Mouse (Mus musculus): ENCODE measurements around the gene Gjc3.

The Gjc3 gene

DNA sequence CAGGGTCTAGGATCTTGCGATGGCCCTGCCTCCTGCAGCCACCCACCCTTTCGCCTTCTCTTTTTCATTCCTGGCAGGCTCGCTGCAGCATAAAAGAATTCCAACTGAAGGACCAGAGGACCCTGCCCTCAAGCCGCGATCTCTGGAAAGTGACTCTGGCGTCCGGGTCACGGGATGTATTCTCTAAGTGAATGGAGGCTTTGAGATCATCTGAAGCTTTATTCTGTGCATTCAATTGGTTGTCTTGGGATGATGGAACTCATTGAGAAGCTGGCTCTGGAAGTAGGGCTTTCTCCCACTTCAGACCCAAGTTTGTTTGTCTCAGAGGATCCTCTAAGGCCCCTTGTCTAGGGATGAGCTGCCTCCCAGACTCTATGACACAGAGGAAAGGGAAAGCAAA, at the start of gene Gjc3:
TSS of gene Gjc3 (minus strand) at position 154 of the 400 bp plus-strand sequence.
- POLR2A ChIA-PET, result no interaction called here
- CTCF ChIA-PET, result interaction anchor here in 1 of 4 experiments (0.5 kb wide), 1 partner anchor 11 kb away, joined by 7 read pairs; no protein-coding TSS in a partner anchor

GRCm38 (mm10) chr5:138012382-138012781, 49.5 kb upstream of the Gjc3 start:
- CTCF ChIA-PET, result no interaction called here

GRCm38 (mm10) chr5:138009437-138009836, 46.5 kb upstream of the Gjc3 start:
- CTCF ChIA-PET, result no interaction called here
- POLR2A ChIA-PET, result interaction anchor here in 3 of 4 experiments (0.5 to 0.6 kb wide), 3 partner anchors 13 to 313 kb away, joined by 3 read pairs; no protein-coding TSS in a partner anchor

More at GRCm38 (mm10) chr5:138012382-138012781, 49.5 kb upstream of the Gjc3 start:
- POLR2A ChIA-PET, result no interaction called here

DNA sequence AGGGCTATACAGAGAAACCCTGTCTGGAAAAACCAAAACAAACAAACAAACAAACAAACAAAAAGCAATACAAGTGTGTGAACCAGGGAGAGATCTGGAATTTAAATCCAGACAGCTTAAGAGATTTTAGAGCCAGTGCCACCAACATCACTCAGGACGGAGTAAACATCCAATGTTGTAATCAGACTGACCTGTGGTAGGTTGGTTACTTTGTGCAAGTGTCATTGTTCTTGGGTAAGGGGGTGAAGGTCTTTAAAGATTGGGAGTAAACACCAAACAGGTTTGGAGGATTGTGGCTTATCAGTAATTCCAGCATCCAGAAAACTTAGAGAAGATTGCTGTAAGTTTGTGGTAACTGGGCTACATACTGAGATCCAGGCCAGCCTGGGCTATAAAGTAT, 23.5 kb upstream of the Gjc3 start:
- ChIA-PET POLR2A (no interaction called here), CTCF (no interaction called here)

- POLR2A ChIA-PET, result no interaction called here
These were observed 18.4 kb upstream of the Gjc3 start, which contains the start of gene Azgp1 for GRCm38 (mm10) chr5:137981300-137981699. Gene Azgp1 (plus strand): TSS chr5:137981520.

GRCm38 (mm10) chr5:137979081-137979480, 16.2 kb upstream of the Gjc3 start:
- ChIA-PET POLR2A (no interaction called here), CTCF (no interaction called here)

More at GRCm38 (mm10) chr5:137981300-137981699, 18.4 kb upstream of the Gjc3 start, which contains the start of gene Azgp1:
- CTCF ChIA-PET, result no interaction called here

DNA sequence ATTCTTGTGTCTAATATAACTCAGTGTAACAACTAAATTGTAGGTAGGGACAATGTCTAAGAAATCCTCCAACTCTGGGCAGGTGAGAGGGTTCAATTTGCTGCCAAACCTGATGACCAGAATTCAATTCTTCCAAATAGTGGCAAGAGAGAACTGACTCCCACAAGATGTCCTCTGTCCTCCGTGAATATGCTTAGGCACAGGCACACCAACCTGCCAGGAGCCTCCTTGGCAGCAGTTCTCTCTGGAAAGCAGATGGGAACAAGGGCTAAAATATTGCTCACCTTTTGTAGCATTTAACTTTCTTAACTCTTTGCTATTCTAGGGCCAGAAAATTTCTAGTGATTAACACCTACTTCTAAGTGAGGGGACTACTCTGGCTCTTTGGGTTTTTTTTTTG, 14.4 kb upstream of the Gjc3 start:
- CTCF ChIA-PET, result no interaction called here
- POLR2A ChIA-PET, result no interaction called here

DNA sequence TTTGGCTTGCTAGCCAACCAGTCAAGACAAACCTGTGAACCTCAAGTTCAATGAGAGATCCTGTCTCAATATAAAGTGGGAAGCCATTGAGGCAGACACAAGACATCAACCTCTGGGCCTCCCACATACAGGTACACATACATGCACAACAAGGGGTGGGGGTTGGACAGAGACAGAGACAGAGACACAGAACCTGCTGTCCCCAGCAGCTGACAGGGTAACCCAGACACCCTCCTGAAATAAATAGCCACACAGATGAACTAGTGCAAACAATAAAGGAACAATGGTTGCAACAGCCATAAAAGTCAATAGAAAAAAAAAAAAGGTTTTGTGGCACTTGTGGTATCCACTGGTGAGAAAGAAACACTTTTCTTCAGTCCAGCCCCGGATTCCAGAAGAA, 12.5 kb upstream of the Gjc3 start:
- CTCF ChIA-PET, result no interaction called here
- POLR2A ChIA-PET, result no interaction called here

- ChIA-PET CTCF (interaction anchor here in 1 of 4 experiments (0.6 kb wide), 1 partner anchor 225 kb away, joined by 4 read pairs; no protein-coding TSS in a partner anchor), POLR2A (no interaction called here)
These were observed 11.8 kb upstream of the Gjc3 start for GRCm38 (mm10) chr5:137974724-137975123.

GRCm38 (mm10) chr5:137973738-137974137, 10.8 kb upstream of the Gjc3 start:
- ChIA-PET CTCF (interaction anchor here (0.6 to 2.0 kb wide), 16 partner anchors 11 to 455 kb away, joined by 3 to 8 read pairs (median 4); partner anchors contain the start of genes Gigyf1 (in 1 of the 4) and Gjc3 (in 1 of the 4)), POLR2A (interaction anchor here in 2 of 4 experiments (0.7 to 1.1 kb wide), 2 partner anchors 95 to 112 kb away, joined by 3 to 4 read pairs; no protein-coding TSS in a partner anchor)

GRCm38 (mm10) chr5:137973161-137973560, 10.3 kb upstream of the Gjc3 start:
- POLR2A ChIA-PET, result interaction anchor here in 2 of 4 experiments (0.7 to 1.1 kb wide), 2 partner anchors 95 to 113 kb away, joined by 3 to 4 read pairs; no protein-coding TSS in a partner anchor
- CTCF ChIA-PET, result interaction anchor here (0.6 to 2.0 kb wide), 16 partner anchors 10 to 455 kb away, joined by 3 to 8 read pairs (median 4); partner anchors contain the start of genes Gigyf1 (in 1 of the 4) and Gjc3 (in 1 of the 4)

DNA sequence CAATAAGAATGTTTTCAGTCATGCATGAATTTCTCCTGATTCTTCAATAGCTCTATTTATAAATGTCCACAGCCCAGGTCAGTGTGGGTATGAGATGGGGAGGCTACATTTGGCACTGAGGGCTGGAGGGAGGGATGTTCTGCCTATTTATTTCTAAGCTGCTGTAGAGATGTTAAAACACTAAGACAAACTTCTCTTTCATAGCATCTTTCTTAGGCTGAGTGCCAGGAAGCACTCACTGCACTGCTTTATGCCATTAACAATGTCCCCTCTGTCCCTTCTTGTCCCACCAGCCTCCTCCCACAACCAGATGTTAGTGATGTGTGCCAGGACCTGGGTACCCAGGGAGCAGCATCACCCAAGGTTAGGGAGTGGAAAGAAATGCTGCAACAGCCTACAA, 3.6 kb upstream of the Gjc3 start:
- ChIA-PET POLR2A (no interaction called here), CTCF (no interaction called here)

DNA sequence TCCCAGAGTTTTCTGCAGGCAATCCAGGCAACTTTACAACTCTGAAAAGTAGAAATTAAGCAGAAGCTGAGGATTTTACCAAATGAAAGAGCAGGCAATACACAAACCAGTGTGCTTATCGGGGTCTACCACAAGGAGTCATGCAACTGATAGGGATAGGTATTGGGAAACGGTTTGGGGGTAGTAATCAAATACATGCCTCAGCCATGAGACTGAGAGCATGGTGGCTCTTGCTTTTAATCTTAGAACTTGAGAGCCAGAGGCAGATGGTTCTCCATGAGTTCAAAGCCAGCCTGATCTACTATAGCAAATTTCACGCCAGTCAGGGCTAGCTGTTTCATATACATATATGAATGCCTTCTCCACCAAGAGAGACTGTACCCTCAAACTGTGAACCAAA, 6.5 kb downstream of the Gjc3 start:
- ChIA-PET POLR2A (no interaction called here), CTCF (no interaction called here)

DNA sequence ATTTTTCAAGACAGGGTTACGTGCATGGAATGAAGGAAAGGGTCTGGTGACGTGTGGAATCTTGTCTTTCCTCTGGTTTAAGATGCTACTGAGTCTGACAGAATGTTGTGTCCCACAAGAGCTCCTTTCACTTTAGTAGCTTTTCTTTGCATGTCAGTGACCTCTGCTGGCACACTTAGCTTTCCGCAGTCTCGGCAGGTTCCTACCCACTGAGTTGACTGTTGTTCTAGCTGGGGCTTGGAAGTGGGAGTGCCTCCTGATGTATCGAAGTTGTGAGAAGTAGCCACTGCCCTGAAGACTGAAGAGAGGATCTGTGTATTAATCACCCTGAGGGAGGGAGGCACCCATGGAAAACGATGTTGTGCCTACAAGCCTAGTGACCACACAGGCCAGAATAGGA, 11.7 kb downstream of the Gjc3 start:
- CTCF ChIA-PET, result interaction anchor here (0.6 to 2.0 kb wide), 18 partner anchors 10 to 489 kb away, joined by 3 to 8 read pairs (median 3); no protein-coding TSS in a partner anchor
- POLR2A ChIA-PET, result interaction anchor here (0.6 to 1.6 kb wide), 5 partner anchors 10 to 442 kb away, joined by 3 to 4 read pairs (median 3); partner anchors contain the start of gene Zkscan1 (in 1 of the 4)

DNA sequence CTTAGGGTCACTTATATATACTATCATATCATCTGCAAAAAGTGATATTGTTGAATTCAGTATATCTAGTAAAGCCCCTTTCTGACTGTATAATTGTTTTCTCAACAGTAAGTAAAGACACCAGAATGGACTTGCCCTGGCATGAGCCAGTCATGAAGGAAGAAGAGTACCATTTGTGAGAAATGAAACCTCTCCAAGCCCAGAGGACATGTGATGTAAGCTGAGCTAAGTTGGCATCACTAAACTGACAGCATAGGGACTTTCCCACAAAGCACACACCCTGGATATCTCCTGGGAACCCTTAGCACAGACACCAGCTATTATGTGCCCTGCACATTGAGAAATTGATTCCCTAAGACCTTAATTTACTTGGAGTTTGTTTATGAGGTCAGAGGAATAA, 15.6 kb downstream of the Gjc3 start:
- CTCF ChIA-PET, result no interaction called here
- POLR2A ChIA-PET, result no interaction called here

DNA sequence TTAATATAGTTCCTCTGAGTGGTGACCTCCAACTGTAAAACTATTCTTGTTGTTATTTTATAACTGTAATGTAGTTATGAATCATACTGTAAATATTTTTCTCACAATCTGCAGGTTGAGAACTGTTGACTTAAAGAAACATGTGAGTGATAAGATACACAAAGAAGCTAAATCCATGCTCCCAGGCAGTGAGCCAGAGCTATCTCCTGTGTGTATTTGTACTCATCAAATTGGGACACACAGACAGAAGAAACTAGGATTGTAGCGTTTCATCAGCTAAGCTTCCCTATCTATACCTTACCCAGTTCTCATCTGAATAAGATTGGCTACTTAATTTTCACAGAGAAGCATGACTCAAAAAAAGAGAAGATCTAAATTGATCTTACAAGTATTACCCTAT, 19.8 kb downstream of the Gjc3 start:
- CTCF ChIA-PET, result no interaction called here
- POLR2A ChIA-PET, result interaction anchor here in 2 of 4 experiments (0.6 to 1.3 kb wide), 3 partner anchors 9 to 1886 kb away, joined by 3 to 7 read pairs (median 3); no protein-coding TSS in a partner anchor

GRCm38 (mm10) chr5:137940948-137941347, 21.9 kb downstream of the Gjc3 start:
- ChIA-PET POLR2A (interaction anchor here in 1 of 4 experiments (1.1 kb wide), 1 partner anchor 9 kb away, joined by 4 read pairs; no protein-coding TSS in a partner anchor), CTCF (interaction anchor here in 1 of 4 experiments (1.4 kb wide), 1 partner anchor 10 kb away, joined by 3 read pairs; no protein-coding TSS in a partner anchor)

DNA sequence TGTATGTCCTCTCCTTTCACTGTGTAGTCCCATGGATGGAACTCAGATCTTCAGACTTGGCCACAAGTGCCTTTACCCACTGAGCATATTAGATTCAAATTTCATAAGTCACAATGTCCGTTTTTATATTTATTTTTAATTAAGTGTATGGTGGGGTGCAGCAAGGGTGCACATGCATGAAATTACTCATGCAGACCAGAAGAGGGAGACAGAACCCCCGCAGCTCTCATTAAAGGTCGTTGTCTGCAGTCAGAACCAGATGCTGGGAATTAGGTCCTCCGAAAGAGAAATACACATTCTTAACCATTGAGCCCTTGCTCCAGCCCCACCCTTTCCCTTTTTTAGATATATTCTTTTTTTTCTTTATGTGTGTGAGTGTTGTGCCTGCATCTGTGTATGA, 25.7 kb downstream of the Gjc3 start:
- CTCF ChIA-PET, result interaction anchor here (0.6 to 1.7 kb wide), 7 partner anchors 8 to 496 kb away, joined by 3 to 7 read pairs (median 4); no protein-coding TSS in a partner anchor

GRCm38 (mm10) chr5:137936486-137936885, 26.4 kb downstream of the Gjc3 start:
- CTCF ChIA-PET, result interaction anchor here in 2 of 4 experiments (1.1 to 1.7 kb wide), 2 partner anchors 15 to 28 kb away, joined by 4 to 7 read pairs; no protein-coding TSS in a partner anchor
- POLR2A ChIA-PET, result no interaction called here

More for the DNA sequence above, 25.7 kb downstream of the Gjc3 start:
- POLR2A ChIA-PET, result no interaction called here

DNA sequence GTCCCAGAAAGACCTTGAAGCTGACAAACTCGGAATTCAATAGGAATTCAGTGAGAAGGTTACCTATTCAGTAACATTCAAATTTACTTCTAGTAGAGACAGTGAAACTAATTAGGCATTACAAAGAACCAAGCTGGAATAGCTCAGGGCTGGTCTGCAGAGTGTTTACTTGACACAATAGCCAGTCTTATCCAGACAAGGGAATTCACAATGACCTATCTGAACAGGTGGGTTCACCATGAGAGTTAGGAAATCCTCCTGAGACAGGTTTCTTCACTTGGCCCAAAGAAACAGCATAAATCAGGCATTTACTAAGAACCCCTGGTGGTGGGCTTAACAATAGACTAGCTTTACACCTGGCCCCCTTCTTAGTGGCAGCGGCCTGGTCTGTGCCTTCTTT, 29.0 kb downstream of the Gjc3 start:
- ChIA-PET POLR2A (interaction anchor here in 3 of 4 experiments (0.6 to 1.6 kb wide), 7 partner anchors 9 to 488 kb away, joined by 3 to 8 read pairs (median 3); partner anchors contain the start of gene Zkscan1 (in 1 of the 3)), CTCF (interaction anchor here in 2 of 4 experiments (0.6 to 1.1 kb wide), 2 partner anchors 197 to 276 kb away, joined by 3 to 7 read pairs; no protein-coding TSS in a partner anchor)

All from embryonic stem cell, embryonic (primary cell).